Mouse (Mus musculus): ENCODE data around the gene Pex11a.

Gene Pex11a

GRCm38 (mm10) chr7:79738913-79739312 lies 4.0 kb downstream of the Pex11a start:
- no peak for DNase-seq (ENCODE audit: low spot score)

GRCm38 (mm10) chr7:79736511-79736910 lies 6.4 kb downstream of the Pex11a start:
- DNase-seq (ENCODE audit: low spot score), result no peak

- DNase-seq (ENCODE audit: low spot score), result no peak
These were observed 8.4 kb downstream of the Pex11a start for GRCm38 (mm10) chr7:79734563-79734962.

GRCm38 (mm10) chr7:79732622-79733021 lies 10.3 kb downstream of the Pex11a start, which contains the start of gene Plin1:
Gene Plin1 (minus strand): TSS chr7:79732903.
- DNase-seq (ENCODE audit: low spot score), result no peak

GRCm38 (mm10) chr7:79731438-79731837 lies 11.5 kb downstream of the Pex11a start:
- DNase-seq (ENCODE audit: low spot score), result no peak

GRCm38 (mm10) chr7:79729743-79730370 lies 13.1 kb downstream of the Pex11a start:
- no peak for DNase-seq (ENCODE audit: low spot score)

- DNase-seq (ENCODE audit: low spot score), result peak; percentile 33
These were observed 13.8 kb downstream of the Pex11a start for GRCm38 (mm10) chr7:79729169-79729568.

GRCm38 (mm10) chr7:79728219-79728618 lies 14.7 kb downstream of the Pex11a start:
- DNase-seq (ENCODE audit: low spot score), result peak; percentile 30

GRCm38 (mm10) chr7:79727091-79727490 lies 15.8 kb downstream of the Pex11a start:
- DNase-seq (ENCODE audit: low spot score), result no peak

- DNase-seq (ENCODE audit: low spot score), result no peak
These were observed 21.4 kb downstream of the Pex11a start for GRCm38 (mm10) chr7:79721386-79721977.

- peak; percentile 19 for DNase-seq (ENCODE audit: low spot score)
These were observed 27.5 kb downstream of the Pex11a start, which contains the start of gene Kif7 for GRCm38 (mm10) chr7:79715187-79715981. Gene Kif7 (minus strand): TSS chr7:79715720.

GRCm38 (mm10) chr7:79710831-79711230 lies 32.1 kb downstream of the Pex11a start:
- DNase-seq (ENCODE audit: low spot score), result no peak

- DNase-seq (ENCODE audit: low spot score), result no peak
These were observed 32.8 kb downstream of the Pex11a start for GRCm38 (mm10) chr7:79710130-79710607.

- DNase-seq (ENCODE audit: low spot score), result no peak
These were observed 37.7 kb downstream of the Pex11a start for GRCm38 (mm10) chr7:79705210-79705609.

GRCm38 (mm10) chr7:79702755-79703154 lies 40.2 kb downstream of the Pex11a start:
- DNase-seq (ENCODE audit: low spot score), result no peak

- no peak for DNase-seq (ENCODE audit: low spot score)
These were observed 46.4 kb downstream of the Pex11a start for GRCm38 (mm10) chr7:79696495-79696894.

All from spleen, adult 12 weeks (tissue).